Mouse (Mus musculus) left cerebral cortex, adult 11 months (tissue): ENCODE data around the gene Sh2d1b1.
"Not testable (repeated sequence)": the region's sequence is repeated elsewhere in the genome, so short reads cannot be mapped to it uniquely, and the experiment has no call there.

Experiments
- DNase-seq: peaks from one replicate; pipeline ENCODE4 v3.0.0; 2022; ENCODE audit warnings: low spot score

The Sh2d1b1 gene

DNA sequence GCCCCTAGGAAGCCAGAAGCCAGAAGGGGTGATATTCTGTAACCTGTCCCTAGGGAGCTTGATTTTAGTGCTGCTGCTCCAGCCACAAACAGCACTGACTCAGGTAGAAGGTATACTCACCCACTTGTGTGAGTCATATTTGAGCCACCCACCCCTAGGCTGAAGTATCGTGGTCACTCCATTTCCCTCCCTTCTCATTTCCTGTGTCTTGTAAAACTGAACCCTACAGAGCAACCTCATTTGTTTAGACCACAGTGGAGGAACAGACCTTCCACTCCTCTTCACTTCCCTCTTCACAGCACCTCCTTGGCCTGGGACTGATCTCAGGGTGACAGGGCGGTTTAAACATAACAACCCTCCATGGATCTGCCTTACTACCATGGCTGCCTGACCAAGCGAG is at the start of gene Sh2d1b1:
Gene Sh2d1b1 (plus strand): TSS at position 305 of the 400 bp plus-strand sequence.
- DNase-seq, result no peak

DNA sequence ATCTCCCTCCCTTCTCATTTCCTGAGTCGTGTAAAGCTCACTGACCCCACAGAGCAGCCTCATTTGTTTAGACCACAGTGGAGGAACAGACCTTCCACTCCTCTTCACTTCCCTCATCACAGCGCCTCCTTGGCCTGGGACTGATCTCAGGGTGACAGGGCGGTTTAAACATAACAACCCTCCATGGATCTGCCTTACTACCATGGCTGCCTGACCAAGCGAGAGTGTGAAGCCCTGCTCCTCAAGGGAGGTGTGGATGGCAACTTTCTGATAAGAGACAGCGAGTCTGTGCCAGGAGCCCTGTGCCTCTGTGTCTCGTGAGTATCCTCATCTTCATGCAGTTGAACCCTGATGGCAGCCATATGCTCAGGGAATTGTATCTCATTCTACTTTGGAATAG is 44.4 kb upstream of the Sh2d1b1 start, which contains the start of gene Sh2d1b2:
Gene Sh2d1b2 (plus strand): TSS at position 62 of the 400 bp plus-strand sequence.
- DNase-seq, result not testable (repeated sequence)

DNA sequence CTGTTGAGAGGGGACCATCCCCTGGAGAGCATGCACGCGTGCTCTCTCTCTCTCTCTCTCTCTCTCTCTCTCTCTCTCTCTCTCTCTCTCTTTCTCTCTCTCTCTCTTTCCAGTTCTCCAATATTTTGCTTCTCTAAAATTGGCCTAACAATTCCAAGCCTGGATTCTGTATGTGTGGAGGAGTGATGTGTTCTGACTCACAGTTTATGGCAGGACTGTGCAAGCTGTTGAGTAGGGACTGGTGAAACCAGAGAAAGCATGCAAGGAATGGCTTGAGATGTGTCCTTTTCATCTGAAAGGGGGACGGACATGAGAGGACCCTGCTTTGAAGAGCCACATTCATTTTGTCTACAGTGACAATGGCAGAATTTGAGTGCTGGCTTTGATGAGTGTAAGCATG is 32.1 kb upstream of the Sh2d1b1 start:
- no peak for DNase-seq

DNA sequence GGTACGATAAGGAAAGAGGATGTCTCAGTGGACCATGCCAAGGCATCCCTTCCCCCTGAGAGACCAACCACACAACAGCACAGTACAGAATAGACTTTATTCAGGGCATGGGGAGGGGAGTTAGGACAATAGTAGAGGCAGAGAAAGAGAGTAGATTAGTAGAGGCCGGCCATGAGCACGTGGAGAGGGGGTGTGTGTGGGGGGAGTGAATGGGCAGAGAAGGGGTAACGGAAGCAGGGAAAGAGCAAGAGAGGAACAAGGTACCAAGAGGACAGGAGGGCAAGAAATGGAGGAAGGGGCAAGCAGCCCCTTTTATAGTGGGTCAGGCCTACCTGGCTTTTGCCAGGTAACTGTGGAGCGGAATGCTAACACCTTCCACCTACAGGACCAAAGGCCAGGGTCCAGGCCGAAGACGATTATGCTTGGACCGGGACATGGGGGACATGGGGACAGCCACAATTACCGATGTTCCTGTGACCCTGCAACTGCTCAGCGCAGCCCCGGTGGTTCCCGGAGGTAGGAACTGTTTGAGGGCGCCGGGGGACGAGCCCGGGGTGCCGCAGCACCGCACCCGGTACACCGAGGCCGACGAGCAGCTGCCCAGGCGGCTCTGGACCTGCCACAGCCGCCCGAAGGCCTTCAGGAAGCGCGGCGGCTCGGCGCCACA is 22.1 kb upstream of the Sh2d1b1 start:
- no peak for DNase-seq

DNA sequence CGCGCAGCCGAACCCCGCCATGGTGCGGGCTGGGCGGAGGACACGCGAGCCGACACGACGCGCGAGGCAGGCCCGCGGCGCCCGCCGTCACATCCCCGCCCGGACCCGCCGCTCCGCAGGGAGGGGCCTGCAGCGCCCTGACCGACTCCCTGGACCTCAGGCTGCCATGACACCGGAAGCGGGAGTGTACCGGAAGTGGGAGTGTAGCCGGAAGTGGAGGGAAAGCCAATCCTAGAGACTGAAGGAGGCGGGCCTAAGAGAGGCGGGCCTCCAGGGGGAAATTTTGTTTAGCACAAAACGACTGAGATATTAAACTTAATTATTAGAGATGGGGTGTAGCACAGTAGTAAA is 21.6 kb upstream of the Sh2d1b1 start:
- DNase-seq, result peak; percentile 85

DNA sequence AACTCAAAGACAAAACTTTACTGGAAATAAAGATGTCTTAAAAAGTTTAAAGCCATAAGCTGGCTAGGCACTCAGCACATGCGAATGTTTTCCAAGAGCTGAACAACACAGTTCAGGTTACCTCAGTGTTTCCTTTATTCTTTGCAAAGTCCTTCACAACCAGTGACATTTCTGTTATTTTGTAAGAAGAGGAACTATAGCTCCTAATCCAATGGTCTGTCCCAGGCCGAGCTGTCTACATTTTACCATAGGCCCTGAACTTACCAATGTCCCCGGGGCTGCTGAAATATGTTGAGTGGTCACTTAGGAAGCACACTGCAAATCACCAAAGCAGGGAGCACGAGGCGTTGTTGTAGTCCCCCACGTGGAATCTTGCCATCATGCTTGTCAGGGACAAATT is 6.8 kb upstream of the Sh2d1b1 start:
- DNase-seq, result no peak

DNA sequence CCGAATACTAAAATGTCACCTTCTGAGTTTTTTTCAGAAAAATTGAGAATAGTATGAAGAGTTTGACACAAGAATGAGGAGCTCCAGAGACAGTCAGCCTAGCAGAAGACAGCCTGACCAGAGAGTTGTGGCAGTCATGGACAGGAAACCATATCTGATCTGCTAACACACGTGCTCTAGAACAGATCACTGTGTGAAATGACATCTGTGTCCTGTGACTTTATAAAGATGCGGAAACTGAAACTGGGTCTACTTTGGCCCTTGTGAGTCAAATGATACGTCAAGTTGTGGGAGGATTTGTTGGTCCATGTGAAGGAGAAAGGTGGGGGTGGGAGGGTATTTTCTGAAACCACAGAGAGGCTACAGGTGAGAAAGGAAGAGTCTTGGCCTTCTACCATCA is 6.4 kb upstream of the Sh2d1b1 start:
- DNase-seq, result no peak

DNA sequence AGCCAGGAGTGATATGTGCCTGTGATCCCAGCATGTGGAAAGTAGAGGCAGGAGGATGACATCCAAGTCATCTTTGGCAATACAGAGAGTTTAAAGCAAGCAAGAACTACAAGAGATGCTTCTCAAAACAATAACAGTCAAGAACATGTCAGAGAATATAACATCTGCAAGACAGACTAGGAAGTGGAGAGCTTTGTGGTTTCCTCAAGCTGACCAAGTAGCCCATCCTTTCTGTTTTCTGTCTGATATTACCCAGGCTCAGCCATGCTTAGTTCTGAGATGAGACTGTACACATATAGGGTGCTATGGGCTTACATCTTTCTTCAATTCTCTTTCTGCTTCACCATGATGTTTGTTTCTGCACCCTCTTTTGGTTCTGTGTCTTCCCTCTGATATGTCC is 3.9 kb upstream of the Sh2d1b1 start:
- no peak for DNase-seq

DNA sequence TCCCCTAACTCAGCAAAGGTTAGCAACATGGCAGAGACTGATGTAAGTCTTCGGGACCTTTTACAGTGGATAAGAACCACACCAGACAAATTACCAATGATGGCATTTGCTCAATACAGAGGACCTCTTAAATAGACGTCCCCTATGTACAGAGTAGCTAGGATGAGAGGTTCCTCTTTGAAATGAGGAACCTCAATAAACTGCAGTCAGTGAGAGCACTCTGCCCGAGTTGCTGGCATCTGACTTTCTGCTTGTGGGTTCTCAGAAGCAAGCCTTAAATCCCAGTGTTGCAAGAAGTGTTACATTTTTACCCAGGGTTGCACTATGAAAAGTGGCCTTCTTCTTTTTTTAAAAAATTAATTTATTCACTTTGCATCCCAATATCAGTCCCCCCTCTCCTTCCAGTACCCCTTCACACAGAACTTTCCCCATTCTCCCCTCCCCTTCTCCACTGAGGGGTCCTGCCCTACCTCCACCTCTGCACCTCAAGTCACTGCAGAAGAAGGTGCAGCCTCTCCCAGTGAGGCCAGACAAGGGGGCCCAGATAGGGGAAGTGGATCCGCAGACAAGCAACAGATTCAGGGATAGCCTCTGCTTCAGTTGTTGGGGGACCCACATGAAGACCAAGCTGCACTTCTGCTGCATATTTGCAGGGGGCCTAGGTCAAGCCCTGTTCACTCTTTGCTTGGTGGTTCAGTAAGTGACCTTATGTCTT is 5.5 kb downstream of the Sh2d1b1 start:
- DNase-seq, result no peak

DNA sequence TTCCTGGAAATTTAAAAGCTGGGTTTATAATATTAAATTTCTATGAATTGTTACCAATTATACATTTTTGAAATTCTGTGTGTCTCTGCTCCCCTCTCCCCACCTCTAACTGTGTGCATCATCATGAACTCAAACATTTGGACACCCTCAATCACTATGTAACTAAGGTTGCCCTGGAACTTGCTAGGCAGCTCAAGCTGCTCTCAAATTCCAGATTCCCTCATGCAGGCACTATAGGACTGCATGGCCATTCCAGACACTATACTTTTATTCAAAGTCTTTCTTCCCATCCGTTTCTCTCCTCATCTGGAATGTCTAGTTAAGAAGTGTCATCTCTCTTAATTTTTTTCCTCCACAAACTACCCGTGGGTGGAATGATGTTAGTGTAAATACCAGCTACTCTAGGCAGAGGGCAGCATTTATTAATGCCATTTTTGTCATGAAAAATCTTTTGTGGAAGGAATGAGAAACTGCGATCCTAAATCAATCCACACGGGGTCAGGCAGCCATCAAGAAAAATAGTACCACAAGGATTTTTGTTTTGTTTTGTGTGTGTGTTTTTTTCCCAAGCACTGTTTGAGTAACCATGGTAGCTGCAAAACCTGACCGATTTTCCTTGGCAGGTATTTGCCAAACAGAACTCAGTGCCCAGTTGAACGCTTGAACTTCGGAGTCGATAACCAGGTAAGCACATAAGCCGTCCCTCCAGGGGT is 15.3 kb downstream of the Sh2d1b1 start:
- peak; percentile 61 for DNase-seq

DNA sequence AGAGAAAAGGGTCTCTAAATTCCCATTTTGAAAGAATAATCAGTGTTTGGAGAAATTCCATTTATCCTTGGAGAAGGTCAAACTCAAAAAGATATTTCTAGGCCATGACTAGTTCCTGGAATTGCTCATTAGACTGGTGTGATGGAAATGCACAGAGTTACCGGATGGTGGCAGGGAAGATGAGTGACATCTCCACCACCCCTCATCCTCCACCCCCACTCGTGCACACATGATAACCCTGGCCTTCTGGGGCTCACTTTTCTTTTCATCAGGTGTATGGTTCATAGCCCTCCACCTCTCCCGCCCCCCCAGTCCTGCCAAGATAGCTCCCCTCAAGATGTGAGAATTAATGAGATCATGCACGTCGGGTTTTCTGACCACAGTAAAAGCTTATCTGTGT is 16.1 kb downstream of the Sh2d1b1 start:
- DNase-seq, result no peak

DNA sequence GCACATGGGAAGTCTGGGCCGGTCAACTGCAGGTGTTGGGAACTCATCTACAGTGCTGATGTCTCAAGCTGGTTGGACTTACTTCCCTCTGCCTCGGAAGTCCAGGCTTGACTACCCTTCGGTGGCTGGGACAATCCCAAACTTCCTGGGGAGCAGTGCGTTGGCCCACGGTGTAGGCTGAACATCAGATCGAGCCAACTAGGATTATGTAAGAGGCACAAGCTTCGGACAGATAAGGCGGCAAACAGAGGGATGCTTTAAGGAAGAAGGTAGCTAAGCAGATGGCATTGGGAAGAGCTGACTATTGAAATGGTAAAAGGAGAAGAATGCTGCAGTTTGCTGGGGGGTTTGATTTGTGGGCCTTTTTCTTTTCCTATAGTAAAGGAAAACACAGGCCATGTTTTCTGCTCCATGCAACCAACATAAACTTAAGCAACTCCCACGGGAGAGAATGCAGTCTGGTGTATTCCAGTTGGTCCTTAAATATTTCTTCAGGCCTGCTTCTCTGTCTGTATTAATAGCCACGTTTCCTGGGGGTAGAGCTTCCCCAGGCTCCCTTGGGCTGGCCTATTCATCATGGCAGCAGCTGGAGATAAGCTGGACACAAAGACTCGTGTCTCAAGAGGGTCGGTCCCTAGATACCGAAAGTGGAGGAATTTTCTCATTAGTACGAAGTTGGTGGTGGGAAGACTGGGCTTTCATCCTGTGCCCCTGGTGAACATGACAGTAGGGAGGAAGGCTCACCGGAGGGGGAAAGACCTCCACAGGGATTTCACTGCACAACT is 17.9 kb downstream of the Sh2d1b1 start:
- no peak for DNase-seq

DNA sequence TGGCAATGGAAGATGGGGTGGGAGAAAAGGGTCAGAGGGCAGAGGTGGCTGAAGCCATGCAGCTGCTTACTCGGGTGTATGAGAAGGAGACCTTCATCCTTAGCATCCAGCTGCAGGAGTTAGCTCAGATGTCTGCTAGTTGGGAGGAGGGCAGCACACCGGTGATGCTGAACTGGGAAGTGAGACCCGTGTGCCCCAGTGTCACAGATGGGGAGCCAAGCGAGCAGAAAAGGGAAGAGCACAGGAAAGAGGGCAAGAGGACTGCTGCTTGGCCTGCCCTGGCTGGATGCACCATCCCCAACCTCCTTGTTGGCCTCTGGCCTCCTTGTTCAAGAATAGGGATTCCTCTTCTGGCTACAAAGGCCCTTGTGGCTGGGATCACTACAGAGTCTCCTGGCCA is 22.4 kb downstream of the Sh2d1b1 start:
- no peak for DNase-seq

DNA sequence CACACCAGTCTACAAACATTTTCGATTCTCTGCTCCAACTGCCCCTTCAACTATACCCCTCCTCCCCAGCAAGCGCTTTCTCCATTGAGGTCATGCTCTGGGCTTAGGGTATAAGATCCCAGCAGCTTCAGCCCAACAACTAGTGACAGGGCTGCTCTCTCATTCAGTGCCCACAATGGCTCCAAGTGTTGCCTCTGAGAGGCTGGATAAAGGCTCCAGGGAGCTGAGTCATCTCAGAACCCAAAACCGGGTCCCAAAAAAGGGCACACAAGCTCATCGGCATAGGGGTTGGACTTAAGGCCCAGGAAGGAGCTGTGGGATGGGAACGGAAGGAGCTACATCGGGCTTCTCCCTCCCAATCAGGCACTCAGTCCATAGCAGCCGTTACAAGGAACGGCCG is 24.6 kb downstream of the Sh2d1b1 start:
- no peak for DNase-seq

DNA sequence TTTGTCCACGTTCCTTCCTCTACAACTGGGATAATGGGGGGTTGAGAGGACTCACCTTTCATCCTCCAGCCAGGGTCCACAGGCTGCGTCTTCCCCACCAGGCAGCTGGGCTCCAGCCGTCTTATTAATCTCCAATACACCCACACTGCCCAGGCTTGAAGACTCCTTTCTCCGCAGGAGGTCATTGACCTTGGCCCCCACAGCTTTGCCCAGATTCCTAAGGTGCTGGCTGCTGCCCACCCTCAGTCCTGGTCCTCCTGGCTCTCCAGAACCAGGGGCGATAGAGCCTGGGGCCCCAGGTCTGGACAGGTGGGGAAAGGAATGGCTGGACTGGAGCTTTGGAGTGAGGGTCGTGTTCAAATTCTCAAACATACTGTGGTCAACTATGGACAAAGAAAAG is 25.3 kb downstream of the Sh2d1b1 start:
- DNase-seq, result no peak

DNA sequence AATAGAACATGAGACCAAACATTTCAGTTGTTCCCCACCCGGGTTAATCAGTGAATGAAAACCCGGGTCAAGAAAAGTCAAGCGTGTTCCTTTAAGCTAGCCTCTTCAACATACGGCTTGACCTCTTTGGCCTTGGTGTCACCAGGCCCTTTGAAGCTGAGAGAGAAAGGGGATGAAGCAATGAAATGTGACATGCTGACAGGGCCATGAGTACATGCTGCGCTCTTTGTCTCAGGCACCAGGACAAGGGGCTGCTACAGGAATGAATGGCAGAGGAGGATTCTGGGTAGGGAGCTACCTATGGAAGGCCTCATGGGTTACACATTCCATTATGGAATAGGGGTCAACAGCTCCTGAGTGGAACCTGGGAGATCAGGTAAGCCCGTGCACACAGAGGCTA is 26.0 kb downstream of the Sh2d1b1 start:
- DNase-seq, result no peak

DNA sequence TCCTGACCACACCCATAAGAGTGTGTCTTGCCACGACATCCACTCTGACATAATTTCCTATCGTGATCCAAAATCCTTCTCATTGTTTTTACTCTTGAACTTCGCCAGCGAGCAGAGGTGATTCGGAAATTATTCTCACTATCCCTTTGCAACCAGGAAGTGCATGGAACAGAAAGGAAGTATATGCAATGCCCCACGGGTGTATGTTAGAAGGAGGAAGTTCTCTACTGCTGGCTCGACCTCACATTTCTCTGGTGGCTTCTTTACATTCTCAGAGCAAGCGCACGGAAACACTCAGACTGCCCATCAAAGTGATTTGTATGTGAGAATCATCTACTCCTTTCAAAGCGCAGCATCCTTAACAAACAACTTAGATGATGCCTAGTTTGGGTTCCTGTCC is 27.9 kb downstream of the Sh2d1b1 start:
- DNase-seq, result no peak

DNA sequence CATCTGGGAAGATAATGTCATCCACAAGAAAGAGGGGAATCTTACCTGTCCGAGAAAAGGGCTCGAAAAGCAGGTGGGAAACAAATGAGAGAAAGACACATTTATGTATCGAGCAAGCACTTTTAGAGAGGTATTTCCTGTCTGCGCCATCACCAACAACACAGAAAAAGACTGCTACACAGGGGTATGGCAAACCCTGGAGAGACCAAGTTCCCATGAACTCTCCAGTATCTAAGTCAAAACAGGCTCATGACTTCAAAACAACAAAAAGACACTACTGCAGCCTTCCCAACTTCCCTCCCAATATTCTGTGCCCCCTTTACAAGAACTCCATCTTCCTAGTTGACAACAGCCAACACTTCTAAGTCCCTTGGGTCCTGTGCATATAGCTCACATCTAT is 29.1 kb downstream of the Sh2d1b1 start, which contains the start of gene Gm7694:
Gene Gm7694 (minus strand): TSS at position 101 of the 400 bp plus-strand sequence.
- no peak for DNase-seq

DNA sequence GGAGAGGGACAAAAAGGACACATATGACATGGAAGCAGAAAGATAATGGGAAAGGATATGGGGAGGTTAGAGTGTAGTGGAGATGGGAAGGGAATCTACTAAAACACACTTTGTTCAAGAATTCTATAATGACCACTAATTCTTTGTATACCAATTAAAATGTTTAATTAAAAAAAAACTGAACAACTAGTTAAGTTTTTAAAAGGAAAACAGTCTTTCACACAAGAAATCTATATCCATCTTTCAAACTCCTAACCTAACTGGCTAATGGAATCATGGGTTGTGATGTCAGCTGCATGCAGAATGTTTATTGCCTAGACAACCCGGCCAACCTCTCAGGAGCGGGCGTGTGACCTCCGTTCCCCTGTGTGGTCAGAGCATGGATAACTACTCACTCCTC is 31.4 kb downstream of the Sh2d1b1 start, which contains the start of gene Spata46:
Gene Spata46 (plus strand): TSS at position 301 of the 400 bp plus-strand sequence.
- no peak for DNase-seq

DNA sequence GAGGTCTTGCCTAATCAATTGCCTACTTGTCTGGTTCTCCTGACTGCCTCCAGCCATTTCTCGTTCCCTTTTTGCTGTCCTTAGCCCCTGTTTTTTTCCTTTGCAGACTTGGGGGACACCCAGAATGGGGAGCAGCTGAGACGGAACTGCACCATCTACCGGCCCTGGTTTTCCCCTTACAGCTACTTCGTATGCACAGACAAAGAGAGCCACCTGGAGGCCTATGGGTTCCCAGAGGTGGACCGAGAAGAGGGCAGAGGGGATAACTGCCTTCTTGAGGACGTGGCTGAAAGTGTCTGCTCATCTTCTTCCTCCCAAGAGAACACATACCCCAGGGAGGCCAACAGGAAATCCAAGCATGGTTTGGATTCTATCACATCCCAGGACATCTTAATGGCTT is 34.3 kb downstream of the Sh2d1b1 start:
- no peak for DNase-seq

DNA sequence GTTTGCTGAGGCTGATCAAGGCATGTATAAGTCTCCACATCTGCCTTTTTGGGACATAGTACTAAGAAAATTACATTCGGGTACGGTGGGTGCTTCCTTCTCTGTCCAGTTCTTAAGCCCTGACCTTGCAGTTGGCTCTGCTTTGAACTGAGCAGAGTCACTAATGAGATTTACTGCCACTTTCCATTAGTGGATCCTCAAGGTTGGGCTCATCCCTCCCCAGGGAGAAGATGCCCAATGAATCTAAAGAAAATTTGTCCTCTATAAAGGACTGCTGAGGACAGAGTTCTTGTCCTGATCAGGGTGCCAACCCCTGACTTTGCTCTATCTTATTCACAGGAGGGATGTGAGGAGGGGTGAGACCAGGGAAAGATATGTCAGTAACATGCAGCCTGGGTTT is 44.9 kb downstream of the Sh2d1b1 start:
- no peak for DNase-seq

DNA sequence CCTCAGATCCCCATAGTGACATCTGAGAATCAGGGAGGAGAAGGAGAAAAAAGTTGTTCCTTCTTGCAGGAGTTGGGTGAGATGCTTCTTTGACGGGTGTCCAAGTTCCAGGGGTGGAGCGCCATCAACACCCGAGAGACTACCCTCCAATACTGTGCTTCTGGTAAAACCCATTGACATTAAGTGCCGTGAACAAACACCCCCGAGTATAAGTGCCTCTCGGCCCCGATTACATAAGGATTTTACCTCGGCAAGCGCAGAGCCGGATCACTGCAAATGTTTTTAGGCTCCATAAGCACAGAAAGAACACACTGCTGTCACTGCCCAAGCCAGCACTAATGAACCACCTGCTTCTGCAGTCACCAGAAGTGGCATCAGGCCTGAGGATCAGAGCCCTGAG is 45.9 kb downstream of the Sh2d1b1 start:
- no peak for DNase-seq
